Mouse (Mus musculus) heart, postnatal 0 days (tissue): ENCODE measurements at regions not wholly inside any gene's neighbourhood (a gene's known extent, or its start where the extent isn't known, plus 50 kb on each side); places are given as distances from the start of the nearest gene placed in this dataset.

ENCODE experiments used
- CTCF ChIP-seq: IDR thresholded peaks from 2 replicates; pipeline ENCODE4 v1.5.1; 2016; ENCODE audit warnings: antibody characterized with exemption, control low read depth, low read depth
- EP300 ChIP-seq: IDR thresholded peaks from 2 replicates; pipeline ENCODE4 v1.6.1; 2016; ENCODE audit warnings: antibody characterized with exemption, low read depth

GRCm38 (mm10) chr11:38509676-38510075 lies 1273.9 kb upstream of the Tenm2 start:
- TF ChIP-seq CTCF (no peak), EP300 (no peak)
